Mouse (Mus musculus) liver, embryonic 11.5 days (tissue): Measurements from ENCODE around the gene Tff3. TPM values are rescaled to one million over a fixed set of nuclear protein-coding genes. Genes with fewer than 3 reads are reported as not detected.
A peak's percentile ranks its signal among the peaks of the same experiment; 100 is the strongest.

Experiments used
- ATAC-seq: fragments of 200-750 bp; cut with Nextera tagmentation; replicated peaks from 2 replicates; pipeline ENCODE4 v1.8.0; 2017; ENCODE audit warnings: moderate number of reproducible peaks, mild to moderate bottlenecking, moderate TSS enrichment, moderate library complexity; ENCODE audit not compliant: low FRiP score
- DNase-seq: peaks from one replicate; pipeline ENCODE4 v3.0.0-alpha.2; 2017; ENCODE audit warnings: low spot score
- H3K27ac ChIP-seq: fragments of 300-500 bp; sonication (generic); 2 replicates; pipeline ENCODE4 v1.5.1; 2014; ENCODE audit warnings: mild to moderate bottlenecking, low read depth, low read length, control low read depth
- H3K27me3 ChIP-seq: fragments of 300-500 bp; sonication (generic); replicated peaks from 2 replicates; pipeline ENCODE4 v1.6.1; 2014; ENCODE audit warnings: low read length, mixed read lengths; ENCODE audit not compliant: control insufficient read depth, insufficient read depth
- H3K36me3 ChIP-seq: fragments of 300-500 bp; sonication (generic); 2 replicates; pipeline ENCODE4 v1.6.1; 2014; ENCODE audit warnings: mild to moderate bottlenecking, low read length, moderate library complexity, mixed read lengths; ENCODE audit not compliant: control insufficient read depth, insufficient read depth
- H3K4me1 ChIP-seq: fragments of 300-500 bp; sonication (generic); replicated peaks from 2 replicates; pipeline ENCODE4 v1.6.1; 2014; ENCODE audit warnings: low read length, mixed read lengths; ENCODE audit not compliant: control insufficient read depth, insufficient read depth
- H3K4me2 ChIP-seq: fragments of 300-500 bp; sonication (generic); 2 replicates; pipeline ENCODE4 v1.6.1; 2014; ENCODE audit warnings: mild to moderate bottlenecking, control low read depth, moderate library complexity
- H3K4me3 ChIP-seq: fragments of 300-500 bp; sonication (generic); 2 replicates; pipeline ENCODE4 v1.5.1; 2014; ENCODE audit warnings: low read depth, low read length, control low read depth
- H3K9ac ChIP-seq: fragments of 300-500 bp; sonication (generic); 2 replicates; pipeline ENCODE4 v1.6.1; 2014; ENCODE audit warnings: low read depth, low read length, control low read depth
- H3K9me3 ChIP-seq: fragments of 300-500 bp; sonication (generic); 2 replicates; pipeline ENCODE4 v1.6.1; 2016; ENCODE audit warnings: low read length, inconsistent platforms, mixed read lengths; ENCODE audit not compliant: control insufficient read depth
- WGBS: fragments of 180-500 bp; shearing (Covaris S2); extraction: QIAGEN DNeasy Blood & Tissue Kit; methylation state at CpG from one replicate; pipeline ENCODE4 v1.1.7; 2014; 5-methylcytosine and 5-hydroxymethylcytosine counted together
- polyA plus RNA-seq: library from polyadenylated mRNA; unstranded; fragments of >200 nt; fragmentation: Nextera tagmentation; extraction: Ambion mirVana; gene quantifications from 2 replicates; pipeline ENCODE4 v1.2.1, GENCODE M21; 2014

Gene Tff3
- polyA plus RNA-seq, 1 experiment from 2014 or later: 2.1 TPM

- WGBS: 64% methylated on average over 15 of the region's 15 CpGs
- Histone ChIP-seq H3K9ac (no peak overlapping the region), H3K27ac (no peak overlapping the region), H3K4me3 (no peak overlapping the region), H3K4me2 (peak overlapping the region; percentile 3; the same call in 1 of the 2 replicates), H3K36me3 (no peaks in the 10 kb centered on the region), H3K9me3 (no peaks in the 10 kb centered on the region), H3K27me3 (no peaks in the 10 kb centered on the region; the same call in 1 of the 2 replicates), H3K4me1 (peaks cover 10% of the 10 kb centered on the region)
- DNase-seq (no peak), ATAC-seq (no peak)
These were observed 4.3 kb upstream of the Tff3 start for GRCm38 (mm10) chr17:31133776-31134175.

- WGBS: 74% methylated on average over 10 of the region's 10 CpGs
- H3K4me2 ChIP-seq: no peak overlapping the region
- no peak overlapping the region for H3K27ac ChIP-seq
- H3K4me1 ChIP-seq: peaks cover 10% of the 10 kb centered on the region
- no peaks in the 10 kb centered on the region for H3K9me3 ChIP-seq
- peaks cover 3% of the 10 kb centered on the region; the same call in 1 of the 2 replicates for H3K27me3 ChIP-seq
- no peak overlapping the region for H3K9ac ChIP-seq
- DNase-seq (no peak), ATAC-seq (no peak)
- no peaks in the 10 kb centered on the region for H3K36me3 ChIP-seq
- H3K4me3 ChIP-seq: no peak overlapping the region
These were observed 1.9 kb upstream of the Tff3 start for GRCm38 (mm10) chr17:31131269-31131821.

- Histone ChIP-seq H3K9ac (no peak overlapping the region), H3K4me2 (no peak overlapping the region), H3K9me3 (no peaks in the 10 kb centered on the region), H3K4me3 (no peak overlapping the region), H3K36me3 (no peaks in the 10 kb centered on the region), H3K27me3 (peaks cover 3% of the 10 kb centered on the region; the same call in 1 of the 2 replicates), H3K4me1 (peaks cover 5% of the 10 kb centered on the region; the same call in 1 of the 2 replicates), H3K27ac (no peak overlapping the region)
- 81% methylated on average over 9 of the region's 9 CpGs for WGBS
- no peak for DNase-seq
- no peak for ATAC-seq
These were observed 633 bp downstream of the Tff3 start for GRCm38 (mm10) chr17:31128708-31129318.

- DNase-seq: no peak
- no peak overlapping the region for H3K27ac ChIP-seq
- H3K4me2 ChIP-seq: no peak overlapping the region
- H3K9ac ChIP-seq: no peak overlapping the region
- ATAC-seq: no peak
- no peaks in the 10 kb centered on the region for H3K36me3 ChIP-seq
- no peak overlapping the region for H3K4me3 ChIP-seq
- WGBS: 46% methylated on average over 9 of the region's 9 CpGs
- peaks cover 3% of the 10 kb centered on the region; the same call in 1 of the 2 replicates for H3K27me3 ChIP-seq
- H3K4me1 ChIP-seq: peaks cover 5% of the 10 kb centered on the region; the same call in 1 of the 2 replicates
- H3K9me3 ChIP-seq: no peaks in the 10 kb centered on the region
These were observed 3.7 kb downstream of the Tff3 start for GRCm38 (mm10) chr17:31125548-31126266.

- Histone ChIP-seq H3K4me3 (no peak overlapping the region), H3K4me2 (no peak overlapping the region), H3K9ac (no peak overlapping the region), H3K27ac (no peak overlapping the region), H3K4me1 (no peaks in the 10 kb centered on the region), H3K27me3 (no peaks in the 10 kb centered on the region; the same call in 1 of the 2 replicates), H3K36me3 (no peaks in the 10 kb centered on the region), H3K9me3 (no peaks in the 10 kb centered on the region)
- ATAC-seq (no peak), DNase-seq (peak; percentile 51)
- WGBS: 7% methylated on average over 8 of the region's 8 CpGs
These were observed 7.5 kb downstream of the Tff3 start for GRCm38 (mm10) chr17:31121975-31122374.

- DNase-seq (peak; percentile 74), ATAC-seq (peak; percentile 57; the same call in 1 of the 2 replicates)
- H3K27ac ChIP-seq: no peak overlapping the region
- H3K4me1 ChIP-seq: 0 out of 2 replicates have a peak, but pooled peaks cover 3% of the 10 kb centered on the region
- no peaks in the 10 kb centered on the region for H3K36me3 ChIP-seq
- 7% methylated on average over 7 of the region's 7 CpGs for WGBS
- no peak overlapping the region for H3K4me2 ChIP-seq
- no peak overlapping the region for H3K9ac ChIP-seq
- H3K27me3 ChIP-seq: no peaks in the 10 kb centered on the region
- H3K4me3 ChIP-seq: no peak overlapping the region
- no peaks in the 10 kb centered on the region for H3K9me3 ChIP-seq
These were observed 10.0 kb downstream of the Tff3 start for GRCm38 (mm10) chr17:31119429-31119828.

GRCm38 (mm10) chr17:31117946-31118345 lies 11.5 kb downstream of the Tff3 start:
- Histone ChIP-seq H3K4me1 (0 out of 2 replicates have a peak, but pooled peaks cover 3% of the 10 kb centered on the region), H3K9ac (no peak overlapping the region), H3K4me3 (no peak overlapping the region), H3K9me3 (no peaks in the 10 kb centered on the region), H3K36me3 (no peaks in the 10 kb centered on the region), H3K27ac (no peak overlapping the region), H3K27me3 (no peaks in the 10 kb centered on the region), H3K4me2 (no peak overlapping the region)
- ATAC-seq (no peak), DNase-seq (no peak)
- 81% methylated on average over 5 of the region's 5 CpGs for WGBS

GRCm38 (mm10) chr17:31116063-31116462 lies 13.4 kb downstream of the Tff3 start:
- H3K4me2 ChIP-seq: no peak overlapping the region
- 52% methylated on average over 6 of the region's 6 CpGs for WGBS

More at GRCm38 (mm10) chr17:31116063-31116462, 13.4 kb downstream of the Tff3 start:
- Histone ChIP-seq H3K9me3 (no peaks in the 10 kb centered on the region), H3K4me1 (0 out of 2 replicates have a peak, but pooled peaks cover 3% of the 10 kb centered on the region), H3K4me3 (no peak overlapping the region), H3K27ac (no peak overlapping the region; the same call in 1 of the 2 replicates), H3K9ac (no peak overlapping the region), H3K36me3 (no peaks in the 10 kb centered on the region), H3K27me3 (no peaks in the 10 kb centered on the region)
- ATAC-seq (no peak), DNase-seq (no peak)
